Mouse (Mus musculus): Measurements from ENCODE around the gene Dytn.
"Not testable (repeated sequence)": the region's sequence is repeated elsewhere in the genome, so short reads cannot be mapped to it uniquely, and the experiment has no call there.

Gene Dytn

DNA sequence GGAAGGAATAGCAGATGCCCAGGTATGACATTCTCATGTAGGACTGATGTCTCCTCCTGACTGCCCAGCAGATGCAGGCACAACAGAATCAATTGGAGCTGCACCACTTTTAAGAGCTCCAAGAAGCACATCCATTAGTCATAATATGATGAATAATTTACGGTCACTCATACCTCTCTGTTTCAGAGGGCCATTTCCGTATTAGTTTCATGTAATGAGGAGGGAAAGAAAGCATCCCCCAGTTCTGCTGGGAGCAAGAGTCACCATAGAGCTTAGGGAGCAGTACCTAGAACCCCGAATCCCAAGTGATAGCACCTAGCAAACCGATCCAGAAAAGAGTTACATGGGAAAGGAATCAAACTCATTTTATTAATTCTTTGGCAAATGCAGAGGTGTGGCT is at the start of gene Dytn:
Dytn (minus strand) TSS at position 101 of the 400 bp plus-strand sequence.
- in situ Hi-C loops (cut with MboI, MseI) = no loop called here

DNA sequence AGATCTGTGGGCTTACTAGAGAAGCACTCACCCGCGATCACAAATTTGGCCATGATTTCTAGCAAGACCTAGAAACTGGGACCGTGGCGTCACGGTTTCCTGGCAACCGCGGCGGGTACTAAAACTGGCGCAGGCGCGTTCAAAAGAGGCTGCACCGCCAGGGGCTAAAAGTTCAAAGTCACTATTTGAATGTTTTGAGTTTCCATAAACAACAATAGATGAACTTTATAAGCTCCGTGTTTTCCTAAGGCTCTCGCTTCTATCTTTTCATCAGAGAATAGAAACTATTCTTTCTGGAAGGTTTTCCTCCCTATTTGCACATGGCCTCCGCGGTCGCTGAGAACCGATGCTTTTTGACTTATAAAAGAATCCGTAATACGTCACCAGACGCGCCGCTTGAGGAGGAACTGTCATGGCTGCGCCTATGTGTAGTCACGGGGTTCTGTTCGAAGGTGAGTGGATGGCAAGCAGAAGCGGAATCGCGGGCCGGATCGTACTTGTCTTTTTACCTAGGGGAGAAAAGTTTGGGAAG is 43.6 kb upstream of the Dytn start, which contains the start of the genes Mdh1b and Fastkd2:
Mdh1b (minus strand) TSS at position 79 of the 532 bp plus-strand sequence.
Fastkd2 (plus strand) TSS at position 375 of the 532 bp plus-strand sequence.
- in situ Hi-C loops (cut with MboI, MseI) = no loop called here

DNA sequence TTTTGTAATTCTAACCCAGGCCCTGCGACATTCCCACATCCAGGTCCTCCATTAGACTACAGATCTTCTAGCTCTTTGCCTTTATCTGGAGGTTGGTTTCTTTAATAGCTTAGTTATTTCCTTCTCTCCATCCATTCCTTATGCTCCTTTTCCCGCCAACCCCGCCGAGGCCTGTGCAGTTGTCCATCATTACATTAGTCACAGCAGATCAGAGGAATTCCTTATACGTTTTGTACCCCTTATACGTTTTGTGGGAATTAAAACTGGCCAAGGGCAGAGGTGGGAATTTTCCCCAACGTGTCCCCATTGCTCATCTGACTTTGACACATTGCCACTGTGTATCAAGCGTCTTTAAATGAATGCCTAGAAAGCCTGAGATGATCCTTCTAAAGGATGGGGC is 43.1 kb upstream of the Dytn start:
- in situ Hi-C loops (cut with MboI, MseI) = no loop called here

DNA sequence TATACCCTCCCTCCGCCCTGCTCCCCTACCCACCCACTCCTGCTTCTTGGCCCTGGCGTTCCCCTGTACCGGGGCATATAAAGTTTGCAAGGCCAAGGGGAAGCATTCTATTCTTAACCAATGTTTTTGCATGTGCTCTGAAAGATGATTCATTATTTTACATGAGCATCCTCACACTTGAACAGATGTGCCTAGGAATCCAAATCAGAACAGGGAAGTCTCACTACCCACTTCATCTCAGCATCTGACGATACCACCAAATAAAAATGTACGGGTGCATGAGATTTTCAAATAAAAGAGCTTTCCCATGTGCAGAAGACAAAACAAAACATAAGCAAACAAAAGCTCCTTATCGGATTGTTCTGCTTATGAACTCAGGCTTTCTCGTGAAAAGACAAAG is 33.4 kb upstream of the Dytn start:
- in situ Hi-C loops (cut with MboI, MseI) = no loop called here

DNA sequence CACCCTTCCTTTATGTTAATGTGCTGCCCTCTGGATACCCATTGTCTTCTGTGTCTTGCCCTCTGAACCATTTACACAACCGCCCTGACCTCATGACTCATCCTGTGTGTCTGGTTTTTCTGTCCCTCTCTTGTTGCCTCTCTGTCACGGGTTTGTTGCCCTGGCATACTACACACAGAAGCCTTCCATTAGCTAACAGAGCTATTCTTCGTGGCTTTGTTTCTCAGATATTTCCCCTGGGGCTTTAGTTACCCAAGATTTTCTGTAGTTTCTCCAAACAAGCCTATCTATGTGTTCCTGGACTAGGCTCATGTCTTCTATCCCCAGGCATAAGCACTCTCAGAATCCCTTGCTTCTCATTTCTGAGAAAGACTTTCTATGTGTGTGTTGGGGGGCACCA is 22.1 kb upstream of the Dytn start:
- in situ Hi-C loops (cut with MboI, MseI) = no loop called here

DNA sequence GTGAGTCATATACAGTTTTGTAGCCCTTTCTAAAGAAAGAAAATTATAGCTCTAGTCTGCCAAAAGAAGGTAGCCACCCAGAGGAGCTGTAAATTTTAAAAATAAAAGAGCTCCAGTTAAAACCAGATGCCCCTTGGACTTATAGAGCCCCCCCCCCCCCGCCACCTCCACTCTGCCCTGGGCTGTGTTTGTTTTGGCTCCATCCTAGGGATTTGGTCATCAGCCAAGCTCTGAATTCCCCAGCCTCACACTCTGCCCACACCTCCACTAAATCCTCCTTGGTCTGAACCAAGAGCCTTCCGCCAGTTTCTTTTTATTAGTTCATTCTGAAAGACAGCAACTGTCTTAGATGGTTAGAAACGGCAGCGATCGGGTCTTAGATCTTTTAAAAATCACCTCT is 19.0 kb upstream of the Dytn start:
- in situ Hi-C loops (cut with MboI, MseI) = no loop called here

DNA sequence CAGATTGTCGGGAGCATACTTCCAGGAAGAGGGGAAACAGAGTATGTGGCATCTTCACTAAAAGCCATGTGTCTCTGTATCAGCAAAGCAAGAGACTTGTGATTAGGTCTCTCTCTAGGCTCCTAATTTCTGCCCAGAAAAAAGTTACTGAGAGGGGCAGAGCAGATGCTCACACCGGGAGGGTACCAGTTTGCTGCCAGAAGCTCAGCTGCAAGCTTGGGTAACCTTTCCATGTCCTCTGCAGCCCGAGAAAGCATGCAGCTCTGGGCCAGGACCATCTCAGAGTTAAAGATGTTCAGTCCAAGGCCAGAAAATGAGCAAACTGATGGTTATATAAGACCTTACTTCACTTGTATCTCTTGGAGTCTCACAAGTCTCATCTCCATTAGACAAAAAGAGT is 10.1 kb upstream of the Dytn start:
- in situ Hi-C loops (cut with MboI, MseI) = no loop called here

DNA sequence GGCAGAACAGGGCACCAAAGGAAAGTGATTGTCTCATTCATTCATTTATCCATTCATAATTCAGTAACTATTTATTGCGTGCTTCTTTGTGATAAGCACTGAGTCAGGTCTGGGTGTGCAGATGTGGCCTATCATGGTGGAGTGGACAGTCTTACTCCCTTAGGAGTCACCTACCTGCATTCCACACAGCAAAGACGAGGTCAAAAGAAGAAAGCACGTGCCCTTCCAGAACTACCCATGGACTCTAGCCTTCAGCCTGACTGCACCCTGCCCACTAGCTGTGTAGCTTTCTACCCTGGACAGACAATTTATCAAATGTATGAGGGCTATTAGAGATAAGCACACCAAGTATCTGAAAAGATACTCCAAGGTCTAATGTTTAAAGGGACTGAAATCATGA is 10.8 kb downstream of the Dytn start:
- in situ Hi-C loops (cut with MboI, MseI) = loop anchor here (10.0 kb wide), 1 partner anchor 769 kb away; no protein-coding TSS in a partner anchor

DNA sequence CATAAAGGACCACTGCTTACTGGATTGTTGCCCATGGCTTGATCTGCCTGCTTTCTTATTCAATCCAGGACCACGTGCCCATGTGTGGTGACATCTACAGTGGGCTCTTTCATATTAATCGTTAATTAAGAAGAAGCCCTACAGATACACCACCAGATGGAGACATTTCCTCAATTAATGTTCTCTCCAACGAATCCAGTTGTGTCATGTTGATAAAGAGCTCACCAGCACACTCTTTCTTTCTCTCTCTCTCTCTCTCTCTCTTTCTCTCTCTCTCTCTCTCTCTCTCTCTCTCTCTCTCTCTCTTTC is 17.9 kb downstream of the Dytn start:
- in situ Hi-C loops (cut with MboI, MseI) = loop anchor here (10.0 to 25.0 kb wide), 2 partner anchors 1036 to 1343 kb away; no protein-coding TSS in a partner anchor

DNA sequence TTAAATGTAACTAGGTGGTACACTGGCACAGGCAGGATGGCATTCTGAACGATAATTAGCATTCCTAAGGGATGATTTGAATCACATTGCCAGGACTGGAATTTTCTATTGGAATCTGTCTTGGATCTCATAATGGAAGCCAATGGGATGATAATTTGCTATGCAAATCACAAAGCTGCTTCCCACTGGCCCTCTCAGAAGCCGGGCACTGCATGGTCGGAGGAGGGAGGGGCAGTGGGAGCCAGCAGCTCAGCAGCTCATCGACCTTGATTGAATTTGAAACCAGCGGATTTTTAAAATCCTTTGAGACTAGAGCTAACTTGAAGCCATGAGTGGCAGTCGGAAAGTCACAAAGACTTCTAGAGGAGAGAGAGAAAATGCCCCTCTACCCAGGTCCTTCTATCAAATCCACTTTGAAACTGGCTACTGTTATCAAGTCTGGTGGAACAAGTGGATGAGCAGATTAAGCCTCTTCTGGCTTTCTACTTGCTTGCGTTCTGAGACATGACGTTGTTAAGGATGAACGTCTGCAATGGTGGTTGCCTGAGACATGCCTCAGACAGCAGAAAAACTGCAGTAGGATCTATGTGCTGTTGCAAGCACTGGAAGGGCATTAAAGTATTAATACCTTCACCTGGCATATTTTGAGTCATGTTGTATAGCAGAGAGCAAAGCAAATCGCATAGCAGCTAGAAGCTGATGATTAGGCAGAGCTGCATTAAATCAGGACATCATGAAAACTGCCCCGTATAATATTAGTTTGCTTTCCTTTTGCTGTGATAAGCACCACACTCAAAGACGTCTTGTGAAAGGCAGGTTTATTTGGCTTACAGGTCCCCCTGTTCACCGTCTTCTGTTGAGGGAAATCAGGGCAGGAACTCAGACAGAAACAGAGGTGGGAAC is 18.5 kb downstream of the Dytn start:
- in situ Hi-C loops (cut with MboI, MseI) = loop anchor here (10.0 to 25.0 kb wide), 2 partner anchors 1037 to 1344 kb away; no protein-coding TSS in a partner anchor

DNA sequence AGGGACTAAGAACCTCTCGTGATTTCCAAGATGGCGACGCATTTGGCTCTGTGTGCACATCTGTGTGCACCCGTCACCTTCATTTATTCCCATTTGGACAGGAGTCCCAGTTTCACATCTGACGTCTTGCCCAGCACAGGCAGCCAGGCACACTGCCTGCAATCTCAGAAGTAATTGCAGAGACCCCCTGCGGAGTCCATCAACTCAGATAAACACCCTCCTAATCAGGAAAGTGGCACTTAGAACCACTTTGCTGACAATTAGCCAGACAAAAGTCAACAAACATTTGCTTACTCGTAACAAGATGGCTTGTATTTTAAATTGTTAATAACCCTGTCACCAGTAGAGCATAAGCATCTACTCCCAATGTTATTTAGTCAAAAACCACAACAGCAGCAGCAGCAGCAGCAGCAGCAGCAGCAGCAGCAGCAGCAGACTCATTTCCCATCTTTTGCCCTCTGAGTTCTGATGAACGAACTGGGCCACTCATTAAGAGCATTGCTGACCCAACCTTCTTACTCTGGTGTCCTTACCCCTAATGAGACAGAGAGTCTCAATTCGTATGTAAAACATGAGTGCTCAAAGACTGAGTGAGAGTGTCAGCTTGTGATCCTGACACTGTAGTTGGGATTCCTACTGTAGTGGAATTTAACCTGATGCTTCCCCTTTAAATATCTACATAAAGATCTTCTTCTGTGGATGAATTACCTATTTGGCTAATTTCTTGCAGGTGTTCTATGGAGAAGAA is 19.4 kb downstream of the Dytn start:
- in situ Hi-C loops (cut with MboI, MseI) = loop anchor here (10.0 to 25.0 kb wide), 2 partner anchors 1037 to 1345 kb away; no protein-coding TSS in a partner anchor

DNA sequence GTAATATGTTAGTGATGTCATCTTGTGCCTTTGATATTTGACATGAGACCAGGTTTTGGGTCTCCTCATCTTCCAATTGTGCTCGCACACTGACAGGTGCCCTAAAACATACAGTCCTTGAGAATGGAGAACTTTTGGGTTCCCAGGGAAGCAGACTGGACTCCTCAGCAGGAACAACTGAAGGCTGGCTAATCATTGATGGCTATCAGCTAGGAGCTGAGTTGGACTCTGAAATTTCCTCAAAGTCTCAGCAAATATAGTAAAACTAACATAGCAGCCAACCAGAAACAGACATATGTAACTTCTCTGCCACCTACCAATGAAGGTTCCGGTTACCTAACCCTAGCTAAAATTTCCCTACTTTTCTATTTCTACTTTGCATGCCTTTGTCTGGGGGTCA is 20.6 kb downstream of the Dytn start:
- in situ Hi-C loops (cut with MboI, MseI) = loop anchor here (10.0 to 25.0 kb wide), 2 partner anchors 1039 to 1346 kb away; no protein-coding TSS in a partner anchor

DNA sequence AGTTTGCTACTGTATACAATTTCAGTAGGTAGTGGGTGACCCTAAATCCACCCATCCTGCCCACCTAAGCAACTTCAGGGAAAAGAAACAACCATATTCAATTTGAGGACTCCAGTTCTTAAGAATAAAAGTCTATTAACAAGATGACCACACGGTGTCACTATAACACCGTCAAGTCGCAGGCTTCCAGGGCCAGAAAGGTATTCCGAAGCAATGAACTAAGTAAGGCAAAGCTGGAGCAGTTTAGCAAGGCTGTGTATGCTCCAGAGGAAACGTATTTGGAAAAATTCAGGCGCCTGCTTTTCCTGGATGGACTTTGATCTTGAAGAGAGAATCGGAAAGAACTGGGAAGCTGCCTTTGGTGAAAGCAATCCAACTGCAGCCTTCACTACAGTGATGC is 27.1 kb downstream of the Dytn start:
- in situ Hi-C loops (cut with MboI, MseI) = loop anchor here (10.0 to 25.0 kb wide), 2 partner anchors 275 to 1353 kb away; no protein-coding TSS in a partner anchor

DNA sequence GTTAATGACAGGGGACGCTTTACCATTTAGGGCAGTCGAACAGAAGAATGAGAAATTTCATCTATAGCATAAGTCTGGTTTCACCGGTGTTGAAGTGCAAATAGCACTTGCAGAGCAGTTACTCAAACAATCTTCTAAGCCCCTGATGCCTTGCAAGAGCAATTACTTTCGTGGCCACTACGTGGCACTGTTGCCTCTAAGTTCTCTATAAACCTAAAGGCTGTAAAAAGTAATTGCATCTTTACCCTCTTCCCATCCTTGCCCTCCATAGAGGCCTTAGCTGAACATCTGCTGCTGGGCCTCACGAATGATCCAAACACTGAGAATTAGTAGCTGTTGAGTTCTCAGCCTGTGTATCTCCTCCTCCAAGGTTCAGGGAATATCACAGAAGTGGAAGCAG is 28.7 kb downstream of the Dytn start:
- in situ Hi-C loops (cut with MboI, MseI) = loop anchor here (10.0 to 25.0 kb wide), 2 partner anchors 277 to 1354 kb away; no protein-coding TSS in a partner anchor

DNA sequence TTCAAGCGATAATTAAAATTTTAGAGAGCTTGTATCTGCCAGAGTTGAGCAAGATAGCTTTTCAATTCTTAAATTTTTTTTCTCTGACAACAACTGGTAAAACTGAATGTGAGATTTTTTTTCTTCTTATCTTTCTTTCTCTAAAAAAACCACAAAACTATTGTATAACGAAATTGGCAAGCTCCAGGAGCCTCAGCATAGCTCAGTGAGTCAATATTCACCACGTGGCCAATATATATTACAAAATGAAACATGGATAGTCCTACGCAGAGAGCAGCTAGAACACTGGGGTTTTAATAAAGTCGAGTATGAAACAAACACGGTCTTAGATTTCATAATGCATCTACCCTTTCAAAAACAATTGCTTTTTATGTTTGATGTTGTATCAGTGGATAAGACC is 46.8 kb downstream of the Dytn start:
- in situ Hi-C loops (cut with MboI, MseI) = no loop called here

DNA sequence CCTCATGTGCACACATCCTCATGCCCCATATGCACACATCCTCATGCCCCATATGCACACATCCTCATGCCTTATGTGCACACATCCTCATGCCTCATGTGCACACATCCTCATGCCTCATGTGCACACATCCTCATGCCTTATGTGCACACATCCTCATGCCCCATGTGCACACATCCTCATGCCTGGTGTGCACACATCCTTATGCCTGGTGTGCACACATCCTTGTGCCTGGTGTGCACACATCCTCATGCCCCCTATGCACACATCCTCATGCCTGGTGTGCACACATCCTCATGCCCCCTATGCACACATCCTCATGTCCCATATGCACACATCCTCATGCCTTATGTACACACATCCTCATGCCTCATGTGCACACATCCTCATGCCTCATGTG is 56.3 kb downstream of the Dytn start:
- in situ Hi-C loops (cut with MboI, MseI) = not testable (repeated sequence)

DNA sequence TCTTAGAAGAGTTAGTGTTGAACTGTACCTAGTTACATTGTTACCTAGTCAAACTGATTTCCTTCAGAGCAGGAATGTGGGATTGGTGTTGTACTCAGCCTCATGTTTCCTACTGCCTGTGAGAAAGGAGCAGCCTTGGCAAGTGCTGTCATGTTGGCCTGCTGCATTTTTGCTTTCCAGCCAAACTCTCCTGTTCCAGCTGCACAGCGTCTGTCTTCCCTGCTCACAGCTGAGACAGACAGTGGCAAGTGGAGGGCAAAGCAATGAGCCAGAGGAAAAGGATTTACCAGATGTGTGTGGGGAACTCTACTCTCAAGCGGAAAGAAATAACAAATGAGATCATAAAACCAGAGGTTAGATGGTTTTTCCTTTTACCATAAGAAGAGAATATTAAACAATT is 58.5 kb downstream of the Dytn start:
- in situ Hi-C loops (cut with MboI, MseI) = no loop called here

DNA sequence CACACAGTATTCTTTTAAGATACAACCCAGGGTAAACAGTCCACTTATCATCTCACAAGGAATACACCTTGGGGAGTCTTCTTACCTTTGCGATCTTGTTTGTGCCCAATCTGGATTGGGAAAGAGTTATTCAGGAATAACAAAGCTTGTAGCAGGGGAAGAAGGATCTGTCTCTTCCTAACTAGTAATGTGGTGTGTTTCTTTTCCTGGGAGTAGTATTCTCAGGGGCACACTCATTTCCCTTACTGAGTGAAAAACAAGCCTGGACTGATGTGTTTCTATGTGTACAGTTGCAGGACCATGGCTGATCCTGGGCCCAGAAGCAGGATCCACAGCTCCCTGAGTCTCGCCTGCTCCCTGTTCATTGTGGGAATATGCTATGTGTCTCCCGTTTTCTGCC is 71.1 kb downstream of the Dytn start, which contains the start of gene Gm39653:
Gm39653 (plus strand) TSS at position 301 of the 400 bp plus-strand sequence.
- in situ Hi-C loops (cut with MboI, MseI) = no loop called here

DNA sequence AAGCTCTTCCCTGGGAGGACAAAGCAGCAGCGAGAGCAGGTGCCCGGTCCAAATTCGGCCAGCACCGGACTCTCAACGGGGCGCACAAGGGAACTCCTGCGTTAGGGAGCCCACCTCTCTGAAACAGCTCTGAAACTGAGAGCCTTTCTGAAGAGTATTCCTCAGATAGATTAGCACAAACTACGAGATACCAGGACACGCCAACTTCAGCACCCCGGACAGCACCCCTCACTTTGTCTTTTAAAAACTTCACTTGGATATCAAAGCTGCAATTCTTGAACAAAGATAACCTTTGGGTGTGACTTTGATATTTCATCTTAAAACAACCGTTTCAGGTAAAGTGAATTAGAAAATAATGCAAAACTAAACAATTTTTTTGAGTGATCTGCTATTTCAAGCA is 72.1 kb downstream of the Dytn start:
- in situ Hi-C loops (cut with MboI, MseI) = no loop called here

DNA sequence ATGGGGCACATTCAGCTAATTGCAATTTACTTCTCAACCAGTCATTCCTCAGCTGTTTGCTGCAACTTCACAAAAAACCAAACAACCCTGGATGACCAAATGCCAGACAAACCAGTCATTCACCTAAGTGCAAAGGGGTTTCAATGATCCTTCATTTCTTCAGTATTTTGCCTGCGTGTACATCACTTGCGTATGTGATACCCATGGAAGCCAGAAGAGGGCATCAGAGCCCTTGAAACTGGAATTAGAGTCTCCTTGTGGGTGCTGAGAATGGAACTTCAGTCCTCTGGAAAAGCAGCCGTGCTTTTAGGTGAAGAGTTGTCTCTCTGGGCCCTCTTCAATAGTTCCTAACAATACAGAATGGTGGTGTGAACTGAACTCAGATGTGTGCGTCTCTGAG is 77.1 kb downstream of the Dytn start:
- in situ Hi-C loops (cut with MboI, MseI) = no loop called here

DNA sequence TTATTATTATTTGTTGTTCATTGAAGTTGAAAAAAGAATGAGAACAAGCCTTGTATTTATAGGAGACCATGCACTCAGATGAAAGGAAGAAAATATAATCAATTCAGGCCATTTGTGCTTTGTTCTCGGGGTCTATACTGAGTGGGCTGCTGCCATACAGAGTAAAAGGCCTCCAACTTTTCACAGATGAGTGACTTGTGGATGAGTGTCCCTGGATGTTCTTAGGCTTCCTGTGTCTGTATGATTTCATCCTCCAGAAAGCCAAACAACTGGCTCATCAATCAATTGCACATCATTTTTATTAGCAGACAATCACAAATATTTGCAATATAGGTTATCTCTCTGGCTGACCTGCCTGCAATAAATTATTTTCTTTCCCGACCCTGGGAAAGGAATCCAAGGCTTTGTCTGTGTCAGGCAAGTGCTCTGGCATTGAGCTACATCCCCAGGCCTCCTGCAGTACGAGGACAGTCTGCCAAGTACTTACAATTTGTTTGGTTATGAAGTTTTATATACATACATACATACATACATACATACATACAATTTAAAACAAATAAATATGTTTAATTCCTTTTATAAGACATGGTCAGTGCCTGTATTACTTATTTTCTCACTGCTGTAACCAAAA is 82.7 kb downstream of the Dytn start:
- in situ Hi-C loops (cut with MboI, MseI) = no loop called here

All from T-helper 1 cell (primary cell).